Mouse (Mus musculus): ENCODE results near the gene H2-DMb1. TPM values are rescaled to one million over a fixed set of nuclear protein-coding genes. Genes with fewer than 3 reads are reported as not detected.
A peak's percentile ranks its signal among the peaks of the same experiment; 100 is the strongest.

H2-DMb1 gene
- polyA plus RNA-seq, 1 experiment from 2014 or later: 7.2 TPM

- no peak for ATAC-seq
- H3K4me1 ChIP-seq (ENCODE audit: insufficient read depth, low read depth, low read length): no peaks in the 10 kb centered on the region
- H3K4me2 ChIP-seq (replicated peaks; ENCODE audit: low read depth, low read length): peak within 1 kb of the TSS; percentile 94
- H3K9me3 ChIP-seq (ENCODE audit: low read length): no peaks in the 10 kb centered on the region
- H3K4me3 ChIP-seq (ENCODE audit: low read depth, low read length): peak within 1 kb of the TSS; percentile 78
- peak within 1 kb of the TSS; percentile 75 for H3K27ac ChIP-seq (ENCODE audit: low read length)
- no peak for DNase-seq (ENCODE audit: low spot score)
- H3K9ac ChIP-seq (replicated peaks; ENCODE audit: low read depth): peak within 1 kb of the TSS; percentile 68
- WGBS: 73% methylated on average over 5 of the region's 5 CpGs
- H3K36me3 ChIP-seq (ENCODE audit: insufficient read depth, low read length): no peaks in the 10 kb centered on the region
- H3K27me3 ChIP-seq (replicated peaks; ENCODE audit: insufficient read depth, low read length): no peaks in the 10 kb centered on the region
- TF ChIP-seq EP300 (IDR thresholded peaks at IDR 0.05) (no peak), CTCF (IDR thresholded peaks at IDR 0.05) (no peak)
Observed at GRCm38 (mm10) chr17:34203444-34203843, 50.6 kb downstream of the H2-DMb1 start, which contains the start of gene Tap2. TSS of gene Tap2 (plus strand) at chr17:34203527.

- Histone ChIP-seq H3K9ac (replicated peaks; ENCODE audit: low read depth) (peak overlapping the region; percentile 68), H3K4me1 (ENCODE audit: insufficient read depth, low read depth, low read length) (no peaks in the 10 kb centered on the region), H3K36me3 (ENCODE audit: insufficient read depth, low read length) (no peaks in the 10 kb centered on the region), H3K27ac (ENCODE audit: low read length) (peak overlapping the region; percentile 75), H3K27me3 (replicated peaks; ENCODE audit: insufficient read depth, low read length) (no peaks in the 10 kb centered on the region), H3K4me2 (replicated peaks; ENCODE audit: low read depth, low read length) (peak overlapping the region; percentile 94), H3K9me3 (ENCODE audit: low read length) (no peaks in the 10 kb centered on the region), H3K4me3 (ENCODE audit: low read depth, low read length) (peak overlapping the region; percentile 78)
- peak; percentile 77 for ATAC-seq
- WGBS: 1% methylated on average over 44 of the region's 44 CpGs
- TF ChIP-seq CTCF (IDR thresholded peaks at IDR 0.05) (peak; percentile 88), EP300 (IDR thresholded peaks at IDR 0.05) (no peak)
- DNase-seq (ENCODE audit: low spot score): peak; percentile 86
Observed at GRCm38 (mm10) chr17:34204303-34205010, 51.6 kb downstream of the H2-DMb1 start.

- Histone ChIP-seq H3K4me3 (ENCODE audit: low read depth, low read length) (peak overlapping the region; percentile 78), H3K27ac (ENCODE audit: low read length) (peak overlapping the region; percentile 75), H3K4me2 (replicated peaks; ENCODE audit: low read depth, low read length) (peak overlapping the region; percentile 94), H3K27me3 (replicated peaks; ENCODE audit: insufficient read depth, low read length) (no peaks in the 10 kb centered on the region), H3K4me1 (ENCODE audit: insufficient read depth, low read depth, low read length) (no peaks in the 10 kb centered on the region), H3K9me3 (ENCODE audit: low read length) (no peaks in the 10 kb centered on the region), H3K9ac (replicated peaks; ENCODE audit: low read depth) (peak overlapping the region; percentile 68), H3K36me3 (ENCODE audit: insufficient read depth, low read length) (no peaks in the 10 kb centered on the region)
- peak; percentile 52 for DNase-seq (ENCODE audit: low spot score)
- peak; percentile 45 for ATAC-seq
- 14% methylated on average over 18 of the region's 18 CpGs for WGBS
- TF ChIP-seq CTCF (IDR thresholded peaks at IDR 0.05): no peak
- TF ChIP-seq EP300 (IDR thresholded peaks at IDR 0.05): no peak
Observed at GRCm38 (mm10) chr17:34205021-34205745, 52.3 kb downstream of the H2-DMb1 start.

- no peak overlapping the region for H3K9ac ChIP-seq (replicated peaks; ENCODE audit: low read depth)
- 18% methylated on average over 9 of the region's 9 CpGs for WGBS
- DNase-seq (ENCODE audit: low spot score): peak; percentile 81
- peak overlapping the region; percentile 75; the same call in 1 of the 2 replicates for H3K27ac ChIP-seq (ENCODE audit: low read length)
- TF ChIP-seq CTCF (IDR thresholded peaks at IDR 0.05) (peak; percentile 85), EP300 (IDR thresholded peaks at IDR 0.05) (no peak)
- no peaks in the 10 kb centered on the region for H3K27me3 ChIP-seq (replicated peaks; ENCODE audit: insufficient read depth, low read length)
- no peaks in the 10 kb centered on the region for H3K9me3 ChIP-seq (ENCODE audit: low read length)
- H3K4me1 ChIP-seq (ENCODE audit: insufficient read depth, low read depth, low read length): no peaks in the 10 kb centered on the region
- H3K4me3 ChIP-seq (ENCODE audit: low read depth, low read length): no peak overlapping the region
- peak overlapping the region; percentile 94 for H3K4me2 ChIP-seq (replicated peaks; ENCODE audit: low read depth, low read length)
- ATAC-seq: peak; percentile 65
- H3K36me3 ChIP-seq (ENCODE audit: insufficient read depth, low read length): no peaks in the 10 kb centered on the region
Observed at GRCm38 (mm10) chr17:34205746-34206176, 52.9 kb downstream of the H2-DMb1 start.

GRCm38 (mm10) chr17:34206731-34207130 is 53.9 kb downstream of the H2-DMb1 start:
- no peak overlapping the region for H3K27ac ChIP-seq (ENCODE audit: low read length)
- no peaks in the 10 kb centered on the region for H3K36me3 ChIP-seq (ENCODE audit: insufficient read depth, low read length)
- DNase-seq (ENCODE audit: low spot score): no peak
- no peaks in the 10 kb centered on the region for H3K4me1 ChIP-seq (ENCODE audit: insufficient read depth, low read depth, low read length)
- H3K9me3 ChIP-seq (ENCODE audit: low read length): no peaks in the 10 kb centered on the region
- TF ChIP-seq CTCF (IDR thresholded peaks at IDR 0.05) (no peak), EP300 (IDR thresholded peaks at IDR 0.05) (no peak)
- no peak overlapping the region for H3K4me2 ChIP-seq (replicated peaks; ENCODE audit: low read depth, low read length)
- no peak overlapping the region for H3K9ac ChIP-seq (replicated peaks; ENCODE audit: low read depth)
- H3K27me3 ChIP-seq (replicated peaks; ENCODE audit: insufficient read depth, low read length): no peaks in the 10 kb centered on the region
- ATAC-seq: no peak
- no peak overlapping the region for H3K4me3 ChIP-seq (ENCODE audit: low read depth, low read length)
- 80% methylated on average over 5 of the region's 5 CpGs for WGBS

- H3K27ac ChIP-seq (ENCODE audit: low read length): no peak overlapping the region
- TF ChIP-seq EP300 (IDR thresholded peaks at IDR 0.05) (no peak), CTCF (IDR thresholded peaks at IDR 0.05) (no peak)
- no peak overlapping the region for H3K9ac ChIP-seq (replicated peaks; ENCODE audit: low read depth)
- 65% methylated on average over 3 of the region's 3 CpGs for WGBS
- no peak overlapping the region for H3K4me3 ChIP-seq (ENCODE audit: low read depth, low read length)
- H3K4me2 ChIP-seq (replicated peaks; ENCODE audit: low read depth, low read length): no peak overlapping the region
- no peaks in the 10 kb centered on the region for H3K4me1 ChIP-seq (ENCODE audit: insufficient read depth, low read depth, low read length)
- ATAC-seq: no peak
- H3K27me3 ChIP-seq (replicated peaks; ENCODE audit: insufficient read depth, low read length): no peaks in the 10 kb centered on the region
- H3K9me3 ChIP-seq (ENCODE audit: low read length): no peaks in the 10 kb centered on the region
- H3K36me3 ChIP-seq (ENCODE audit: insufficient read depth, low read length): 0 out of 2 replicates have a peak, but pooled peaks cover 3% of the 10 kb centered on the region
- no peak for DNase-seq (ENCODE audit: low spot score)
Observed at GRCm38 (mm10) chr17:34207456-34207855, 54.6 kb downstream of the H2-DMb1 start.

All from lung, postnatal 0 days (tissue).